Mouse (Mus musculus) c-Kit-positive CD71-negative TER-119-negative erythroid progenitor cells, embryonic 14.5 days (primary cell): ENCODE measurements around the gene Cdiptos.

Source experiments
- DNase-seq: peaks from one replicate; pipeline ENCODE4 v3.0.0-alpha.2; 2013; ENCODE audit warnings: low read depth

Cdiptos gene

GRCm38 (mm10) chr7:126975493-126975892, 405 bp downstream of the Cdiptos start:
- no peak for DNase-seq

GRCm38 (mm10) chr7:126967361-126967760, 8.5 kb downstream of the Cdiptos start:
- DNase-seq: no peak

GRCm38 (mm10) chr7:126965568-126965967, 10.3 kb downstream of the Cdiptos start:
- DNase-seq: no peak

- DNase-seq: no peak
These were observed 12.2 kb downstream of the Cdiptos start for GRCm38 (mm10) chr7:126963548-126964286.

- DNase-seq: no peak
These were observed 13.9 kb downstream of the Cdiptos start for GRCm38 (mm10) chr7:126961965-126962364.

- DNase-seq: no peak
These were observed 14.8 kb downstream of the Cdiptos start for GRCm38 (mm10) chr7:126961095-126961494.

GRCm38 (mm10) chr7:126959780-126960179, 16.1 kb downstream of the Cdiptos start:
- DNase-seq: no peak

GRCm38 (mm10) chr7:126955125-126955524, 20.8 kb downstream of the Cdiptos start:
- no peak for DNase-seq

GRCm38 (mm10) chr7:126952646-126953045, 23.3 kb downstream of the Cdiptos start:
- no peak for DNase-seq

- DNase-seq: no peak
These were observed 24.2 kb downstream of the Cdiptos start for GRCm38 (mm10) chr7:126951741-126952140.

GRCm38 (mm10) chr7:126950647-126951615, 25.0 kb downstream of the Cdiptos start:
- no peak for DNase-seq

GRCm38 (mm10) chr7:126949793-126950646, 25.9 kb downstream of the Cdiptos start, which contains the start of gene Sez6l2:
Gene Sez6l2 (plus strand): TSS chr7:126950563.
- peak; percentile 83 for DNase-seq

GRCm38 (mm10) chr7:126949403-126949792, 26.5 kb downstream of the Cdiptos start, which contains the start of gene Asphd1:
Gene Asphd1 (minus strand): TSS chr7:126949582.
- DNase-seq: no peak

GRCm38 (mm10) chr7:126948626-126949025, 27.3 kb downstream of the Cdiptos start:
- DNase-seq: no peak

- DNase-seq: no peak
These were observed 29.4 kb downstream of the Cdiptos start for GRCm38 (mm10) chr7:126946530-126946929.

GRCm38 (mm10) chr7:126941801-126942200, 34.1 kb downstream of the Cdiptos start:
- DNase-seq: no peak

GRCm38 (mm10) chr7:126941171-126941570, 34.7 kb downstream of the Cdiptos start:
- no peak for DNase-seq

- no peak for DNase-seq
These were observed 43.2 kb downstream of the Cdiptos start for GRCm38 (mm10) chr7:126932652-126933051.

GRCm38 (mm10) chr7:126929046-126929445, 46.9 kb downstream of the Cdiptos start:
- DNase-seq: no peak

GRCm38 (mm10) chr7:126928384-126929037, 47.4 kb downstream of the Cdiptos start, which contains the start of gene Kctd13:
Gene Kctd13 (plus strand): TSS chr7:126928879.
- peak; percentile 85 for DNase-seq

GRCm38 (mm10) chr7:126926299-126926698, 49.6 kb downstream of the Cdiptos start:
- no peak for DNase-seq
